Mouse (Mus musculus) c-Kit-negative CD71-positive TER-119-positive erythroid progenitor cells, embryonic 14.5 days (primary cell): ENCODE data around the gene Ago3.
A peak's percentile ranks its signal among the peaks of the same experiment; 100 is the strongest.

Source experiments
- DNase-seq: peaks from one replicate; pipeline ENCODE4 v3.0.0-alpha.2; 2013; ENCODE audit warnings: low read depth, low spot score

Ago3 gene

GRCm38 (mm10) chr4:126423866-126424265, 5.5 kb downstream of the Ago3 start:
- no peak for DNase-seq

GRCm38 (mm10) chr4:126415707-126416106, 13.6 kb downstream of the Ago3 start:
- DNase-seq = no peak

GRCm38 (mm10) chr4:126412526-126412925, 16.8 kb downstream of the Ago3 start:
- DNase-seq = no peak

- DNase-seq = no peak
Observed at GRCm38 (mm10) chr4:126371497-126371896, 57.9 kb downstream of the Ago3 start.

- no peak for DNase-seq
Observed at GRCm38 (mm10) chr4:126360069-126360468, 69.3 kb downstream of the Ago3 start.

- DNase-seq = no peak
Observed at GRCm38 (mm10) chr4:126343451-126343850, 85.9 kb downstream of the Ago3 start.

- DNase-seq = no peak
Observed at GRCm38 (mm10) chr4:126339461-126339860, 89.9 kb downstream of the Ago3 start.

- DNase-seq = peak; percentile 16
Observed at GRCm38 (mm10) chr4:126332358-126332757, 97.0 kb downstream of the Ago3 start.

GRCm38 (mm10) chr4:126331751-126332150, 97.6 kb downstream of the Ago3 start:
- no peak for DNase-seq

- no peak for DNase-seq
Observed at GRCm38 (mm10) chr4:126330295-126330694, 99.1 kb downstream of the Ago3 start.

- DNase-seq = no peak
Observed at GRCm38 (mm10) chr4:126326036-126326435, 103.3 kb downstream of the Ago3 start.

GRCm38 (mm10) chr4:126325281-126325861, 104.0 kb downstream of the Ago3 start, which contains the start of gene Tekt2:
TSS of gene Tekt2 (minus strand) at chr4:126325688.
- no peak for DNase-seq

GRCm38 (mm10) chr4:126324861-126325260, 104.5 kb downstream of the Ago3 start:
- no peak for DNase-seq

- DNase-seq = no peak
Observed at GRCm38 (mm10) chr4:126322646-126323045, 106.7 kb downstream of the Ago3 start.

GRCm38 (mm10) chr4:126321854-126322511, 107.4 kb downstream of the Ago3 start:
- DNase-seq = no peak

- DNase-seq = peak; percentile 90
Observed at GRCm38 (mm10) chr4:126321111-126321853, 108.1 kb downstream of the Ago3 start, which contains the start of gene Adprhl2. TSS of gene Adprhl2 (minus strand) at chr4:126321703.

GRCm38 (mm10) chr4:126319806-126320205, 109.5 kb downstream of the Ago3 start:
- no peak for DNase-seq

GRCm38 (mm10) chr4:126316443-126317040, 112.8 kb downstream of the Ago3 start:
- DNase-seq = no peak

- no peak for DNase-seq
Observed at GRCm38 (mm10) chr4:126315931-126316330, 113.4 kb downstream of the Ago3 start.

GRCm38 (mm10) chr4:126314393-126314792, 115.0 kb downstream of the Ago3 start:
- DNase-seq = no peak

GRCm38 (mm10) chr4:126313202-126313601, 116.2 kb downstream of the Ago3 start:
- no peak for DNase-seq

GRCm38 (mm10) chr4:126311566-126312200, 117.7 kb downstream of the Ago3 start:
- no peak for DNase-seq
